Mouse (Mus musculus) colon, adult 2 months (tissue): ENCODE results near the gene Defb7. TPM values are rescaled to one million over a fixed set of nuclear protein-coding genes. Genes with fewer than 3 reads are reported as not detected.

Source experiments
- polyA plus RNA-seq: library from polyadenylated mRNA; depleted of rRNA; stranded (reverse); fragments of >200 nt; gene quantifications from 2 replicates; pipeline ENCODE4 v1.2.3, GENCODE M21; 2012; rRNA removed

Defb7 gene
- not detected in 2 replicates for polyA plus RNA-seq

GRCm38 (mm10) chr8:19494797-19495196, at the start of gene Defb7:
Gene Defb7, plus strand, starts transcription at chr8:19495097.

Other genes starting within 250 kb of the Defb7 start
- not detected in 2 replicates for gene Defb5, start 247.5 kb upstream of the Defb7 start, polyA plus RNA-seq
- not detected in 2 replicates for gene Defb3, start 201.7 kb upstream of the Defb7 start, polyA plus RNA-seq
- not detected in 2 replicates for gene Defb8, start 47.5 kb upstream of the Defb7 start, polyA plus RNA-seq
- gene 4930467E23Rik, start 234.5 kb downstream of the Defb7 start, polyA plus RNA-seq = not detected in 2 replicates